Mouse (Mus musculus): ENCODE results near the gene Olfml2b.

GRCm38 (mm10) chr1:170610289-170610688 is 34.0 kb upstream of the Olfml2b start:
- no peak for TF ChIP-seq CTCF (IDR thresholded peaks at IDR 0.05; ENCODE audit: control insufficient read depth, insufficient read depth, insufficient read length)
- TF ChIP-seq CEBPB (IDR thresholded peaks at IDR 0.05; ENCODE audit: low read depth): no peak
